Mouse (Mus musculus): Measurements from ENCODE around the gene Dnajc12. TPM values are rescaled to one million over a fixed set of nuclear protein-coding genes. Genes with fewer than 3 reads are reported as not detected.

Dnajc12 gene
- polyA plus RNA-seq, 1 experiment from 2014 or later: 12.5 TPM

DNA sequence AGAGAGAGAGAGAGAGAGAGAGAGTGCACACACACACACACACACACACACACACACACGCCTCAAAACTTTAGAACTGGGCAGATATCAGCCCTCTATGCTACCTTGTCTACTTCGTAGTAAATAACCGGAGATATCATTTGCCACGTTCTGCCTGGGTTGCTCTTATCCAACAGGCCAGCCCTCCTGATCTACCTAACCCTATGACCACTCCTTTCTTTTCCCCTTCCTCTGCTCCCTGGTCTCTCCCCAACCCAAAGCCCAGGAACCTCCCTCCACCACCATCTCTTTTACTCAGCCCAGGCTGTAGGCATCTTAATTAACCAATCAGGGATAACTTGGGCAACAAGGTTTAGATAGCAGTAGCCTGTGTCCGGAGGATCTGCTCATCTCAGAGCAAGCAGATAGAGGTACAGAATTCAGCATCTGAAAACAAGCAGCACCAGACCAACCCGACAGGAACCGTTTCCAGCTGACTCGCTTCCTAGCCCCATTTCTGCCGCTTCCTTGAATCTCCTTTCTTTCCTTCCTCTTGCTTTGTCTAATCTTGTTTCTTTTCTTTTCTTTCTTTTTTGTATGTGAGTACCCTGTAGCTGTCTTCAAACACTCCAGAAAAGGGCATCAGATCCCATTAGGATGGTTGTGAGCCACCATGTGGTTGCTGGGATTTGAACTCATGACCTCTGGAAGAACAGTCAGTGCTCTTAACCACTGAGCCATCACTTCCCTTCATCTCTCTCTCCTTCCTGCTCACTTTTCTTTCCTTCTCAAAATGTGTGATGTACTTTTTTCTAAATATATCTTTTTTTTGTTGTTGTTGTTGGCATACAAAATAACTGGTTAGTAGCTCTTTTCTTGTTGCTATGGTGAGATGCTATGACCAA lies 41.6 kb downstream of the Dnajc12 start:
- 92% methylated on average over 9 of the region's 9 CpGs for WGBS
- Histone ChIP-seq H3K9me3 (replicated peaks) (no peaks in the 10 kb centered on the region), H3K4me3 (replicated peaks) (no peak overlapping the region), H3K27me3 (no peaks in the 10 kb centered on the region), H3K27ac (no peak overlapping the region), H3K9ac (no peak overlapping the region), H3K36me3 (no peaks in the 10 kb centered on the region), H3K4me1 (0 out of 2 replicates have a peak, but pooled peaks cover 3% of the 10 kb centered on the region), H3K4me2 (no peak overlapping the region)
- ATAC-seq (replicated peaks; ENCODE audit: low FRiP score): 0 out of 2 replicates have a peak, but pooled peaks have one; percentile 16

DNA sequence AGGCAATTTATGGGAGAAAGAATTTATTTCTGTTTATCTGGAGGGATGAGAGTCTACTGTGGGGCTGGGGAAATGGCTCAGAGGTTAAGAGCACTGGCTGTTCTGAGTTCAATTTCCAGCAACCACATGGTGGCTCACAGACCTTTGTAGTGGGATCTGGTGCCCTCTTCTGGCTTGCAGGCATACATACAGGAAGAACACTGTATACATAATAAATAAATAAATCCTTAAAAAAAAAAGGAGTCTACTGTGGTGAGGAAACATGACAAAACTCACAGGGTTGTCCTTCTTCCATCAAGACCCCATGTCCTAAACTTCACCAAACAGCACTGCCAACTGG lies 42.2 kb downstream of the Dnajc12 start:
- H3K36me3 ChIP-seq: no peaks in the 10 kb centered on the region
- H3K4me1 ChIP-seq: 0 out of 2 replicates have a peak, but pooled peaks cover 3% of the 10 kb centered on the region
- H3K9me3 ChIP-seq (replicated peaks): no peaks in the 10 kb centered on the region
- H3K27ac ChIP-seq: no peak overlapping the region
- H3K27me3 ChIP-seq: no peaks in the 10 kb centered on the region
- ATAC-seq (replicated peaks; ENCODE audit: low FRiP score): no peak
- H3K4me2 ChIP-seq: no peak overlapping the region
- H3K4me3 ChIP-seq (replicated peaks): no peak overlapping the region
- no peak overlapping the region for H3K9ac ChIP-seq

DNA sequence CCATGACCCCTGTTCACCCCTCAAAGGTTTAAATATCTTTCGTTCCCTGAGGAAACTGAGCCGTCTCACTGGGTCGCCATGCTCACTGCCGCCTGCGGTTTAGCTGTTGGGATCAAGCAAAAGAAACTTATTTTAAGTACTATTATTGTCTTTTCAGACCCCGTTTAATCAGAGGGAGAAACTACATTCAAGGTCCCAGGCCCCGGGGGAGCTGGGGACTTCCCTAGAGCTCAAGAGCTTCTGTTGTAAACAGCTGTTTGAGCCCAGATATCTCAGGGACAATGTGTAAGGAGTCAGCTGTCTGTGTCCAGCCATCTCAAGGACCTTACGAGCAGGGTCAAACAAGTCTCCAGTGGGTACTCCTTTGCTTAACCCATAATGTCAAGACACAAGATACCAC lies 44.9 kb downstream of the Dnajc12 start:
- no peaks in the 10 kb centered on the region for H3K9me3 ChIP-seq (replicated peaks)
- H3K27me3 ChIP-seq: no peaks in the 10 kb centered on the region
- no peak overlapping the region for H3K27ac ChIP-seq
- WGBS: 73% methylated on average over 8 of the region's 8 CpGs
- no peaks in the 10 kb centered on the region for H3K36me3 ChIP-seq
- ATAC-seq (replicated peaks; ENCODE audit: low FRiP score): no peak
- no peak overlapping the region for H3K9ac ChIP-seq
- H3K4me3 ChIP-seq (replicated peaks): no peak overlapping the region
- 0 out of 2 replicates have a peak, but pooled peaks cover 3% of the 10 kb centered on the region for H3K4me1 ChIP-seq
- H3K4me2 ChIP-seq: no peak overlapping the region

DNA sequence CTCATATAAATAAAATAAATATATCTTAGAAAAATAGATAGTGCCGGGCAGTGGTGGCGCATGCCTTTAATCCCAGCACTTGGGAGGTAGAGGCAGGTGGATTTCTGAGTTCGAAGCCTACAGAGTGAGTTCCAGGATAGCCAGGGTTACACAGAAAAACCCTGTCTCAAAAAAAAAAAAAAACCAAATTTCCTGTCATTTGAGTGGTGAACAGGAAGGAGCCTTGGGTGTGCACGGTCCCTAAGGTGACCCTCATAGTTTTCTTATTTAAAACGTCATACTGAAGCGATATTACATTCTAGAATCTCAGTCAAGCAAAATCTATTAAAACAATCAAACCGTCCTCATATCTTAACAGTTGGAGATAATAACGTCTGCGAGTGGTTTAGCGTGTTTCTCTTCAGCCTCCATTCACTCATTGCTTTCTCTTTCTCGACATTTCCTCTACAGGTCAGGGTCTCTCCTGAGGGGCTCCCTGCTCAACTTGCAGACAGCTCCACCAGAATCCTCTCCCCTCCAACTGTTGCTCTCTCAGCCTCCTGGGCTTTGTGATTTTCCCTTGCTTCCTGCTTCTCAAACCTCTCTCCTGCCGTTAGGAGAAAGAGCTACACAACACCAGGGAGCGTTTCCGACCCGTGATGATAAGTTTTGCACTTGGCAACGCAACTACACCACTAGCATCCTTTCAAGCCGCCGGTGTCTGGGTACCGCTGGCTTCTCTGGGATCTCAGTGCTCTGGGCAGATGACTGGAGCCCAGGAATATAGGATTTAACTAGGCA lies 46.2 kb downstream of the Dnajc12 start:
- peak overlapping the region; percentile 70 for H3K4me2 ChIP-seq
- peak overlapping the region; percentile 24; the same call in 1 of the 2 replicates for H3K27ac ChIP-seq
- peak overlapping the region; percentile 41 for H3K9ac ChIP-seq
- H3K4me3 ChIP-seq (replicated peaks): peak overlapping the region; percentile 86
- no peaks in the 10 kb centered on the region for H3K36me3 ChIP-seq
- 0 out of 2 replicates have a peak, but pooled peaks cover 3% of the 10 kb centered on the region for H3K4me1 ChIP-seq
- ATAC-seq (replicated peaks; ENCODE audit: low FRiP score): no peak
- WGBS: 20% methylated on average over 19 of the region's 19 CpGs
- H3K27me3 ChIP-seq: no peaks in the 10 kb centered on the region
- no peaks in the 10 kb centered on the region for H3K9me3 ChIP-seq (replicated peaks)

DNA sequence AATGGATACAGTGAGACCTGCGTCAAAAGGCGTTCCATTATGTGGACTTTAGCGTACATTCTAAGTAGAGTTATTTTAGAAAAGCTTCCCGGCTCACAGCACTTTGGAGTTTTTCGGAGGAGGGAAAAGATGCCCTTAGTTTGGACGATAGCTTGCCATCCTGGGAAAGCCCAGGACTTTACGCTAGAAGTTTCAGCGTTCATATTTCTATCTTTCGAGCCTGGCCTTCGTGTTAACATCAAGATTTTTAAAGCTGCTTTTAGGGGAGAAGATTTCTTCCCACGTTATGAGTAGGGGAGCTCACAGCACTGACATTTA lies 46.7 kb downstream of the Dnajc12 start:
- Histone ChIP-seq H3K4me3 (replicated peaks) (peak overlapping the region; percentile 86), H3K4me1 (0 out of 2 replicates have a peak, but pooled peaks cover 3% of the 10 kb centered on the region), H3K9ac (peak overlapping the region; percentile 41), H3K4me2 (peak overlapping the region; percentile 70), H3K27me3 (no peaks in the 10 kb centered on the region), H3K36me3 (no peaks in the 10 kb centered on the region), H3K27ac (peak overlapping the region; percentile 24; the same call in 1 of the 2 replicates), H3K9me3 (replicated peaks) (no peaks in the 10 kb centered on the region)
- 1% methylated on average over 11 of the region's 11 CpGs for WGBS
- no peak for ATAC-seq (replicated peaks; ENCODE audit: low FRiP score)

DNA sequence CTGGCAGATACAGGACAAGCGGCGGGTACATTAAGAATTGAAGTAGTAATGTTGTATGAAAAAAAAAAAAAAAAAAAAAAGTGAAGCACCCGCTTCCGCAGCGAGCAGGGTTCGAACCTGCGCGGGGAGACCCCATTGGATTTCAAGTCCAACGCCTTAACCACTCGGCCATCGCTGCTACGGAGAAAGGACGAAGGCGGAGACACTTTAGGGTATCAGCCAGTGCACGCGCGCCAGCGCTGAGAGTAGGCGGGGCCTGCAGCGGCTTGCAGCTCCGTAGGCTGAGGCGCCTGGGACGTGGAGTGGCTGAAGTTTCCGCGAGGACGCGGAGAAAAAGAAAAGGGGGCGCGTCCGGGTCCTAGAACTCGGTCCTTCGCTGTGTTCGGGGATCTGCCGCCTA lies 47.1 kb downstream of the Dnajc12 start:
- under 1% methylated on average over 34 of the region's 34 CpGs for WGBS

DNA sequence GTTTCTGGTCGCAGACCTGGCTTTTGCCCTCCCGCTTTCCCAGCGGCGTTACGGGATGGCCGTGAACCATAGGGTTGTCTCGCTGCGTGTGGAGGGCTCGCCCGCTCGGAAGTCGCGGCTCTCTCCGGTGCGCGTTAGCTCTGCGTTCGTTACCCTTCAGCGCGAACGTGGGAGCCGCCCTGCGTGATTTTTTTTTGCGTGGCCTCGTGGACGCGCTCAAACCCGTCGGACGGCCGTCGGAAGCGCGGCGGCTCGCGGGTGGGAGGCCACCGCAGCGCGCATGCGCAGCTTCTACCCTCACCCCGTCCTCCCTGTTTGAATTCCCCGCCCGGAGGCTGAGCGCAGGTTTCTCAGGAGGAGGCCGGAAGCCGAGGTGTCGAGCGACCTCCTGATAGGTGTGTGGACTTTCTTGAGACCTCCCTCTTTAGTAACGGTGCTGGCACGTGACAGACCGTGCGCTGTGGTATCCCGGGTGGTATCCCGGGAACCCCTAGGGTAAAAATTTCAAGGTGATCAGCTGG lies 47.6 kb downstream of the Dnajc12 start, which contains the start of gene Ctnna3:
TSS of gene Ctnna3 (plus strand) at position 314 of the 521 bp plus-strand sequence.
- ATAC-seq (replicated peaks; ENCODE audit: low FRiP score): peak; percentile 98
- WGBS: 0% methylated on average over 55 of the region's 55 CpGs
- H3K4me3 ChIP-seq (replicated peaks): peak within 1 kb of the TSS; percentile 86
- H3K9ac ChIP-seq: peak within 1 kb of the TSS; percentile 71
- peak within 1 kb of the TSS; percentile 70 for H3K4me2 ChIP-seq
- no peaks in the 10 kb centered on the region for H3K9me3 ChIP-seq (replicated peaks)
- H3K36me3 ChIP-seq: no peaks in the 10 kb centered on the region
- H3K27ac ChIP-seq: peak within 1 kb of the TSS; percentile 90
- no peaks in the 10 kb centered on the region for H3K27me3 ChIP-seq
- 0 out of 2 replicates have a peak, but pooled peaks cover 3% of the 10 kb centered on the region for H3K4me1 ChIP-seq

More for the DNA sequence above, 47.1 kb downstream of the Dnajc12 start:
- no peaks in the 10 kb centered on the region for H3K9me3 ChIP-seq (replicated peaks)
- H3K36me3 ChIP-seq: no peaks in the 10 kb centered on the region
- 0 out of 2 replicates have a peak, but pooled peaks cover 3% of the 10 kb centered on the region for H3K4me1 ChIP-seq
- H3K4me2 ChIP-seq: peak overlapping the region; percentile 70
- ATAC-seq (replicated peaks; ENCODE audit: low FRiP score): peak; percentile 94
- no peaks in the 10 kb centered on the region for H3K27me3 ChIP-seq
- peak overlapping the region; percentile 86 for H3K4me3 ChIP-seq (replicated peaks)
- peak overlapping the region; percentile 71 for H3K9ac ChIP-seq
- H3K27ac ChIP-seq: peak overlapping the region; percentile 90

DNA sequence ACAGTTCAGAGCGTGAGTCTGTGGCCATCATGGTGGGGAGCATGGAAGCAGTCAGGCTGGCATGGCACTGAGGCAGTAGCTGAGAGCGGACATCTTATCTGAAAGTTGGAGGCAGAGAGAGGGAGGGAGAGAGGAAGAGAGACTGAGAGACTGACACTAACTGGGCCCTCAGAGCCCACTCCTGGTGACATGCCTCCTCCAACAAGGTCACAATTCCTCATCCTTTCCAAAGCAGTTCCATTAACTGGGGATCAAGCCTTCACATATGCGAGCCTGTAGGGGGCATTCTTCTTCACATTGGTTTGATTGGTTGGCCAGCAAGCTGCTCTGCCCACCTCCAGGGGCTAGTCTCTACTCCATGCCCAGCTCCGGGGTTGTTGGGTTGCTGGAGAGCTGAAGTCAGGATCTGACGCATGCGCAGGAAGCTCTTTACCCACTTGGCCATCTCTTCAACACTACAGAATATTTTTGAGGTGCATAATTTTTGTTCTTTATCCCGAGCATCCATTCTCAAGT lies 49.0 kb downstream of the Dnajc12 start:
- H3K36me3 ChIP-seq: no peaks in the 10 kb centered on the region
- ATAC-seq (replicated peaks; ENCODE audit: low FRiP score): no peak
- no peak overlapping the region for H3K4me3 ChIP-seq (replicated peaks)
- H3K4me2 ChIP-seq: no peak overlapping the region
- 89% methylated on average over 7 of the region's 7 CpGs for WGBS
- no peak overlapping the region for H3K9ac ChIP-seq
- H3K4me1 ChIP-seq: 0 out of 2 replicates have a peak, but pooled peaks cover 3% of the 10 kb centered on the region
- H3K27me3 ChIP-seq: no peaks in the 10 kb centered on the region
- H3K27ac ChIP-seq: no peak overlapping the region
- no peaks in the 10 kb centered on the region for H3K9me3 ChIP-seq (replicated peaks)

DNA sequence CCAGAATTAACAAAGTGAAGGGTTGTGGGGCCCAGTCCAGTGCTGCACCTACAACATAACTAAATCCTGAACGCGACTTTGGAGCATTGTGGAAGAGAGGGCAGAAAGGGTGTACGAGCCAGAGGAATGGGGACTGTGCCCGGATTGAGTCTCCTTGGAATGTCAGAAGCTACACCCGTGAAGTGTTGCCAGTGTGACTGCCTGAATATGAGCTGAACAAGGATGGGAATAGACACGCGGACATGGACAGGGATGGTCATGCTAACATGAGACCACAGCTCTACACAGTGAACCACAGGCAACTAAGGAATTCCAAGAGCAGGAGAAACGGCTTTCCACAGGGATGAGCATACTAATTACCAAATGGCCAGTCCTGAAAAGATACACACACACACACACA lies 49.9 kb downstream of the Dnajc12 start:
- Histone ChIP-seq H3K4me3 (replicated peaks) (no peak overlapping the region), H3K36me3 (no peaks in the 10 kb centered on the region), H3K9me3 (replicated peaks) (no peaks in the 10 kb centered on the region), H3K9ac (no peak overlapping the region), H3K4me1 (0 out of 2 replicates have a peak, but pooled peaks cover 3% of the 10 kb centered on the region), H3K27me3 (no peaks in the 10 kb centered on the region), H3K4me2 (no peak overlapping the region), H3K27ac (no peak overlapping the region)
- ATAC-seq (replicated peaks; ENCODE audit: low FRiP score): no peak
- 89% methylated on average over 8 of the region's 8 CpGs for WGBS

DNA sequence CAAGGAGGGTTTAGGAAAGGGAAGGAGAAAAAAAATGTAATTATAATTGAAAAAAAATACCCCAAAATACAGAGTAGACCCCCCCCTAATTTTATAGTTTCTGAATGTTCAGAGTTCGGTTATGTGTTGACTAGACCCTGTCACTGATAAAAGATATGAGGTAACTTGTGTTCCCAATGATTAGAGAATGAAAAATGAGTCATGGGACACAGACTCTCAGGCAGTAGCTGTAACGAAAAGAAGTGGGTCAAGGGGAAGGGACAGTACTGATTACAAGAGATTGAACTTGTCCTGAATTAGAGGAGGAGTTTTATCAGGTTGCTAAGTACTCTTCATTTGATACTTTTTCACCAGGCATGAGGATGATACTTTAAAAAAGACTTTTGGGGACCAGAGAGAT lies 50.6 kb downstream of the Dnajc12 start:
- Histone ChIP-seq H3K9me3 (replicated peaks) (no peaks in the 10 kb centered on the region), H3K4me1 (0 out of 2 replicates have a peak, but pooled peaks cover 3% of the 10 kb centered on the region), H3K36me3 (no peaks in the 10 kb centered on the region), H3K9ac (no peak overlapping the region), H3K27me3 (no peaks in the 10 kb centered on the region), H3K4me2 (no peak overlapping the region), H3K27ac (no peak overlapping the region), H3K4me3 (replicated peaks) (no peak overlapping the region)
- no peak for ATAC-seq (replicated peaks; ENCODE audit: low FRiP score)
- whole genome bisulfite sequencing: 69% methylated on average over 2 of the region's 2 CpGs

DNA sequence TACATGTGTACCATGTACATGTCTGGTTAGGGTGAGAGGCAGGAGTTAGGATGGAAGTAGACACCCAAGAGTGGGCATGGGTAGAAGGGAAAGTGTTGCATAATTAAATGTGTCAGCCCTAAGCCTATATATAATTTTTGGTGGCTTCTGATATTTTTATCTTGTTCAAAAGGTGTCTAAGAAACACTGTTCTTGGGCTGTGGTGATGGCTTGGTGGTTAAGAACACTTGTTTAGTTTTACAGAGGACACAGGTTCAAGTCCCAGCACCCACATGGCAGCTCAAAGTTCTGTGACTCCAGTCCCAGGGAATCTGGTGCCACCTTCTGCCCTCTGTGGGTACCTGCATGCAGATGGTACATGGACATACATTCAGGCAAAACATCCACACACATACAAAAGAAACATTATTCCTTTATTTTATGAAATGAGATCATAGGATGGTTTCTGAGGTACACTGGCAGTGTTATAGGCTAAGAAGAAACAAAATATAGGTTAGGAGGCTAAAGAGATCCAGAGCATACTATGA lies 56.6 kb downstream of the Dnajc12 start:
- Histone ChIP-seq H3K27me3 (no peaks in the 10 kb centered on the region), H3K4me1 (no peaks in the 10 kb centered on the region), H3K9ac (no peak overlapping the region), H3K27ac (no peak overlapping the region), H3K4me2 (no peak overlapping the region), H3K4me3 (replicated peaks) (no peak overlapping the region), H3K9me3 (replicated peaks) (no peaks in the 10 kb centered on the region), H3K36me3 (no peaks in the 10 kb centered on the region)
- ATAC-seq (replicated peaks; ENCODE audit: low FRiP score): no peak
